In genomic region chr11:100748620-100749019, GRCm38 (mm10) we compare ENCODE assay signal across 30 mouse cellular contexts. TPM values are rescaled to one million over a fixed set of nuclear protein-coding genes. Genes with fewer than 3 reads are reported as not detected.
"Had no signal": no experiment of that assay in that cellular context is flagged by ENCODE, and none has a peak within 500 bp of the region (broad histone marks: within the 10 kb centered on the region; RNA-seq: fewer than 3 reads in every experiment).

No protein-coding gene starts in this region.

- H3K4me1 ChIP-seq: heart, embryonic 13.5 days; hindbrain, embryonic 12.5 days; intestine, embryonic 15.5 days; limb, embryonic 12.5 days had no signal

- H3K9me3 ChIP-seq: heart, embryonic 10.5 days; heart, embryonic 13.5 days; heart, embryonic 15.5 days; hindbrain, embryonic 12.5 days; intestine, embryonic 15.5 days; limb, embryonic 10.5 days; limb, embryonic 12.5 days; liver, embryonic 13.5 days had no signal

- ATAC-seq: hindbrain, embryonic 16.5 days; inflammation-experienced regulatory T-cells, adult 6 months; intestine, embryonic 15.5 days; intestine, postnatal 0 days had no signal

- DNase-seq: gastrocnemius, postnatal 14 days; heart, adult 18-20 months; heart, postnatal 14 days; heart, postnatal 36 days; kidney, adult 18-20 months; kidney, adult 8-10 months; kidney, postnatal 10 days; kidney, postnatal 25 days; kidney, postnatal 4 days; liver; liver, embryonic 13.5 days had no signal

- H3K36me3 ChIP-seq: heart, embryonic 10.5 days; heart, embryonic 13.5 days; heart, embryonic 15.5 days; intestine, embryonic 15.5 days; limb, embryonic 10.5 days; limb, embryonic 12.5 days; liver, embryonic 13.5 days had no signal

- H3K27ac ChIP-seq: heart, embryonic 10.5 days; heart, embryonic 13.5 days; heart, embryonic 15.5 days; hindbrain, embryonic 12.5 days; hindbrain, embryonic 14.5 days; intestine, embryonic 15.5 days; layer of hippocampus, adult 2 months; limb, embryonic 10.5 days; limb, embryonic 12.5 days; liver, embryonic 13.5 days had no signal

- H3K4me3 ChIP-seq: heart, embryonic 10.5 days; heart, embryonic 13.5 days; heart, embryonic 15.5 days; hindbrain, embryonic 12.5 days; intestine, embryonic 15.5 days; layer of hippocampus, adult 2 months; left cerebral cortex, adult 2 months; limb, embryonic 10.5 days; limb, embryonic 12.5 days; liver, embryonic 13.5 days had no signal

RNA-seq across cellular contexts. Expression of gene Kcnh4, which starts 11.1 kb away (rescaled TPM):
- polyA plus RNA-seq: heart, embryonic 10.5 days; heart, embryonic 13.5 days; heart, embryonic 15.5 days; heart, postnatal 0 days; kidney, embryonic 14.5 days; kidney, embryonic 16.5 days; limb, embryonic 10.5 days; limb, embryonic 12.5 days; liver, embryonic 11.5 days; liver, embryonic 13.5 days had no signal

RNA-seq across cellular contexts. Expression of gene Hcrt, which starts 14.1 kb away (rescaled TPM):
- polyA plus RNA-seq: heart, embryonic 10.5 days; heart, embryonic 13.5 days; heart, embryonic 15.5 days; heart, postnatal 0 days; hindbrain, embryonic 12.5 days; hindbrain, embryonic 14.5 days; inflammation-experienced regulatory T-cells, adult 6 months; intestine, embryonic 15.5 days; intestine, postnatal 0 days; kidney, embryonic 14.5 days; kidney, embryonic 16.5 days; limb, embryonic 10.5 days; limb, embryonic 12.5 days; limb, embryonic 14.5 days; liver, embryonic 11.5 days; liver, embryonic 13.5 days had no signal

RNA-seq across cellular contexts. Expression of gene Hspb9, which starts 35.0 kb away (rescaled TPM):
- polyA plus RNA-seq: frontal cortex, adult 2 months; heart, embryonic 15.5 days; heart, postnatal 0 days; hindbrain, embryonic 14.5 days; kidney, embryonic 16.5 days; limb, embryonic 12.5 days; limb, embryonic 14.5 days had no signal
